Mouse (Mus musculus): Measurements from ENCODE around the gene Rassf1. TPM values are rescaled to one million over a fixed set of nuclear protein-coding genes. Genes with fewer than 3 reads are reported as not detected.

The Rassf1 gene
- total RNA-seq, 2 experiments from 2014 or later = 24.6 to 40.3 TPM

- ATAC-seq (replicated peaks; ENCODE audit: low FRiP score, low TSS enrichment, poor library complexity, severe bottlenecking) = no peak
Measured at GRCm38 (mm10) chr9:107575579-107576356, 24.4 kb downstream of the Rassf1 start.

DNA sequence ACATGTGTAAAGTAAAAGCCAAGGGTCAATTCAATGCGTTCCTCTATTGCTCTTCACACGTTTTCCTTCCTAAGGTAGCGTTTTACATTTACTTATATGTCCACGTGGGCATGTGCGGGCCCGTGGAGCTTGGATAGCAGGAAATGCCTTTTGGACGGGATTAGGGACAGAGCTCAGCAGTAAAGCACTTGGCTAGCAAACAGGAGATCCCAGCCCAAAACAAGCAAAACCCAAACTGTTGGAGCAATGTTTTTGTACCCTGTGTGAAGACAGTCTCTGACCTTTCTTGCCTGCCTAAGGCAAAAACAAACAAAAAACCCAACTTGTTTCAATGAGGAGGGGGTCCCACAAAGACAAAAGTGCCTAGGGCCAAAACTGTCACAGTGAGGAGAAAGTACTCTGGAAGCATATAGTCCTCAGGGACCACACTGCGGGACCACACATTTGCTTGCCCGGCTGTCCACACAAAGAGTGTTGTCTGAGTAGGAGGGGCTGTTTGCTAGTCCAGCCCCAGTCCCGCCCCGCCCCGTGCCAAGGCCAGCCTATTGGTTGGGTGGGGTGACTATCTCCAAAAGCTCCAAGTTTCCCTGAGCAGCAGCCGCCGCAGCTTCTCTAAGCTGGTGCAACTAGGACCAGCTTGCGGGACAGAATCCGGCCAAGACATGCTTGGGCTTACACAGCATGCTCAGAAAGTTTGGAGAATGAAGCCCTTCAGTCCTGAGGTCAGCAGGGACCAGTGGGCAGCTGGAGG lies 25.2 kb downstream of the Rassf1 start, which contains the start of gene Hyal1:
TSS of gene Hyal1 (plus strand) at position 571 of the 751 bp plus-strand sequence.
- ATAC-seq (replicated peaks; ENCODE audit: low FRiP score, low TSS enrichment, poor library complexity, severe bottlenecking) = peak; percentile 77

DNA sequence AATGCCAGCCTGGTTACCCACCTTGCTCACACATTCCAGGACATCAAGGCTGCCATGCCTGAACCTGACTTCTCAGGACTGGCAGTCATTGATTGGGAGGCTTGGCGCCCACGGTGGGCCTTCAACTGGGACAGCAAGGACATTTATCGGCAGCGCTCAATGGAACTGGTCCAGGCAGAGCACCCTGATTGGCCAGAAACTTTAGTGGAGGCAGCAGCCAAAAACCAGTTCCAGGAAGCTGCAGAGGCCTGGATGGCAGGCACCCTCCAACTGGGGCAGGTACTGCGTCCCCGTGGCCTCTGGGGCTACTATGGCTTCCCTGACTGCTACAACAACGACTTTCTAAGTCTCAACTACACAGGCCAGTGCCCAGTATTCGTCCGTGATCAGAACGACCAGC lies 26.5 kb downstream of the Rassf1 start:
- no peak for ATAC-seq (replicated peaks; ENCODE audit: low FRiP score, low TSS enrichment, poor library complexity, severe bottlenecking)

DNA sequence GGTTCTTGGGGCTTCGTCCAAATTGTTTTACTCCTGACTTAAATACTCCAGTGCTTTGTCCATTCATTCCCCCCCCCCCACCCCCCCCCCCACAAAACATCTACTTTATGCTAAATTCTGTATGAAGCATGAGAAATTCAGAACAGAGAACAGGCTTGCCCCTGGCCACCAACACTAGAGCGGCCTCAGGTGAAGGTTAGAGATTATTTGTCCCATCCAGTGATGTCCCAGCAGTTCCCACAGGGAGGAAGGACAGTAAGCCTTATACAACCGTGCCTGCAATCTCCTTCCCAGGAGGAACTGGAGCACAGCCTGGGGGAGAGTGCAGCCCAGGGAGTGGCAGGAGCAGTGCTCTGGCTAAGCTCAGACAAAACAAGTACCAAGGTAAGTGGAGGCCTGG lies 27.2 kb downstream of the Rassf1 start, which contains the start of gene Naa80:
TSS of gene Naa80 (plus strand) at position 301 of the 400 bp plus-strand sequence.
- no peak for ATAC-seq (replicated peaks; ENCODE audit: low FRiP score, low TSS enrichment, poor library complexity, severe bottlenecking)

DNA sequence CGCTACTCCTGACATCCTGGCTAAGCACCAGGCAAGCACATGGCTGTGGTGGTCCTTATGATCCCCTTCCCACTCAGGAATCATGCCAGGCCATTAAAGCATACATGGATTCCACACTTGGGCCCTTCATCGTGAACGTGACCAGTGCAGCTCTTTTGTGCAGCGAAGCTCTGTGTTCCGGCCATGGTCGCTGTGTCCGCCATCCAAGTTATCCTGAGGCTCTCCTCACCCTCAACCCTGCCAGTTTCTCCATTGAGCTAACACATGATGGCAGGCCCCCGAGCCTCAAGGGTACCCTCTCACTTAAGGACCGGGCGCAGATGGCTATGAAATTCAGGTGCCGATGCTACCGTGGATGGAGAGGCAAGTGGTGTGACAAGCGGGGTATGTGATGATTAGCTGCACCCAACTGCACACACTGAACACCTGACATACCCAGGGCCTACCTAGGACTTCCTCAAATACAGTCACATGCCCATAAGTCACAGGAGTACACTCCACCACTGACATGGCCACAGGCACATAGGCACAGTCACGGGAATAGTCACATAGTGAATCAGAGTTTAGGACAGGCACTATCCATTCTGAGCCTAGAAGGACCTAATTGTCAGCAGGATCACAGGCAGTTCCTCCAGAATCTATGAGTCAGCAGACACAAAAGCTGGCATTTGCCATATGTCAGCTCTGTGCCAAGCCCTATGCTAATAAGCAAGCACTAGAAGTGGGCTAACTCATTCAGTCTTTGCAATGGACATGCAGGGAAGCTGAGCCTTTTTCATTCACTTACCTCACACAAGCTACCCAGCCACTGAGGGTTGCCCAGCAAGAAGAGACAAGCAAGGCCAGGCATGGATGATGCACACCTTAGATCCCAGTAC lies 27.9 kb downstream of the Rassf1 start:
- ATAC-seq (replicated peaks; ENCODE audit: low FRiP score, low TSS enrichment, poor library complexity, severe bottlenecking) = no peak

- ATAC-seq (replicated peaks; ENCODE audit: low FRiP score, low TSS enrichment, poor library complexity, severe bottlenecking) = peak; percentile 84
Measured at GRCm38 (mm10) chr9:107580501-107581317, 29.4 kb downstream of the Rassf1 start, which contains the start of gene Hyal3. Gene Hyal3 (plus strand): TSS chr9:107580818.

- ATAC-seq (replicated peaks; ENCODE audit: low FRiP score, low TSS enrichment, poor library complexity, severe bottlenecking) = no peak
Measured at GRCm38 (mm10) chr9:107581584-107581983, 30.2 kb downstream of the Rassf1 start.

DNA sequence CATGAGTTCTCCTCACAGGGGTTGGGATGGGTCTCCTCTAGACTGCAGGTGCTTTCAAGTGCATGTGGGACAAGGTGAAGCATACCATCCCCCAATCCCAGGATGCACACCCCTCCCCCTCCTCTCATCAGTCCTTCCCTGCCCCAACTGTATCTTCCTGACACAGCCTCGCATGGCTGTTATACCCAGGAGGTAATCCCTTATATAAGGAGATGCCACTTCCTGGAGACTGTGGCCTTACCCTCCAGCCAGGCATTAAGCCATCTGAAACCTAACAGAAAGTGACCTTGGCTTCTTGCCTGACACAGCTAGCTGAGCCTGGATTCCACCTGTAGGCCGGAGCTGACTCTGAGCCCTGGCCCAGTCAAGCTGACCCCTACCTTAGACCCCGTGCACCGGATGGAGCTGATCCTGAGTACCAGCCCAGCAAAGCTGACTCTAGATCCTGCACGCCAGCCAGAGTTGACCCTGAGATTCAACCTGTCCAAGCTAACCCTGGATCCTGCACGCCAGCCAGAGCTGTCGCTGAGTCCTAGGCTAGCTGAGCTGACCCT lies 31.2 kb downstream of the Rassf1 start:
- no peak for ATAC-seq (replicated peaks; ENCODE audit: low FRiP score, low TSS enrichment, poor library complexity, severe bottlenecking)

- ATAC-seq (replicated peaks; ENCODE audit: low FRiP score, low TSS enrichment, poor library complexity, severe bottlenecking) = no peak
Measured at GRCm38 (mm10) chr9:107583174-107583573, 31.8 kb downstream of the Rassf1 start.

GRCm38 (mm10) chr9:107586504-107586903 lies 35.1 kb downstream of the Rassf1 start:
- ATAC-seq (replicated peaks; ENCODE audit: low FRiP score, low TSS enrichment, poor library complexity, severe bottlenecking) = no peak

DNA sequence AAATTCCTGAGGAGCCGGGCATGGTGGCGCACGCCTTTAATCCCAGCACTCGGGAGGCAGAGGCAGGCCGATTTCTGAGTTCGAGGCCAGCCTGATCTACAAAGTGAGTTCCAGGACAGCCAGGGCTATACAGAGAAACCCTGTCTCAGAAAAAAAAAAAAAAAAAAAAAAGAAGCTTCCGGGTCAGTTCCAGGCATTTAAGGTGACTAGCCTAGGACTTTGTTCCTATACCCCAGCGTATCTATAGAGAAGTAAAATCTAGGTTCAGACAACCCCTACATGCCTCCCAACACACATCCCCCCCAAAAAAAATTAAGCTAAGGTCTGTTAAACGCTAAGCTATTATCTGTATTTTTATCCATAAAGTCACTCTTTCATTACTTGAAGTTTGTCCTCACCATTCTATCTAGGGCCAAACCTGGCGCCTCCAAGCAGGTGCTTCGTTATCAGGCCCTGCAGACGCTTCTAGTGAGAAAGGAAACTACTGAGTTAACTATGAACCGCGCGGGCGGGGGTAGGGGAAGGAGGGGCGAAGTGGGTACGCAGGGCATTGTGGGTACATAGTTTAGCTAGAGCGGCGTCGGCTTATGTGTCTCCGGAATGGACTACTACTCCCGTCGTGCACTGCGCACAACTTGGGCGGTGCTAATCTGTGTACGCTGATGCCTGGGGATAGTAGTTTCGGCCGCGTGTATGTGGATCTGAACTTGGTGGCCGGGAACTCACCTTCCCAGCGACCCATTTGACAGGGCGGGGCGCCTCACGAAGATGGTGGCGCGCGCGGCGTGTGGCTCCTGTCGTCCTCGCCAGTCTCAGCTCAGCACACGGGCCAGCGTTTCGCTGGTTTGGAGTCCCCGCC lies 35.8 kb downstream of the Rassf1 start, which contains the start of gene Ifrd2:
TSS of gene Ifrd2 (plus strand) at position 669 of the 859 bp plus-strand sequence.
- peak; percentile 74 for ATAC-seq (replicated peaks; ENCODE audit: low FRiP score, low TSS enrichment, poor library complexity, severe bottlenecking)

- ATAC-seq (replicated peaks; ENCODE audit: low FRiP score, low TSS enrichment, poor library complexity, severe bottlenecking) = peak; percentile 25
Measured at GRCm38 (mm10) chr9:107587833-107588639, 36.7 kb downstream of the Rassf1 start.

DNA sequence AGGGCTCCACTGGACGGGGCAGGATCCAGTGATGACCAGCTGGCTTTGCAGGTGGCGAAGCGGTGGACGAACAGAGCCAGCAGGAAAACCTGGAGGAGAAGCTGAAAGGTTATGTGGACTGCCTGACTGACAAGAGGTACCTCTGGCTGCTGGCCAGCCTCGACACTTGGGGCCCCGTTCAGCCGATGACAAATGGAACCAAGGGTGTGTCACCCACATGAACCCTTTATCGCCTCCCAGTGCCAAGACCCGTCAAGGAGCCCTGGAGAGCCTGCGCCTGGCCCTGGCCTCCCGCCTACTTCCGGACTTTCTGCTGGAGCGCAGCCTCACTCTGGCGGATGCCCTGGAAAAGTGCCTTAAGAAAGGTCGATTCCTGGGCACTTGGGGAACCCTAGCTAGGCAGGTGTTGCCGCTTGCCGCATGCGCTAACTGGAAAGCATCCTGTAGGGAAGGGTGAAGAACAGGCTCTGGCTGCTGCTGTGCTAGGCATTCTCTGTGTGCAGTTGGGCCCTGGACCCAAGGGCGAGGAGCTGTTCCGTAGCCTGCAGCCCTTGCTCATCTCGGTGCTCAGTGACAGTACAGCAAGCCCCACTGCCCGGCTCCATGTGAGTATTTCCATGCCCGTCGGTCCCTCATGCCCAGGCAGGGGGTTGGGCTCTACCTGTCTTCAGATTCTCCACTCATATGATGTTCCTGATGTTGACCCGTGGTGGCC lies 38.9 kb downstream of the Rassf1 start:
- peak; percentile 49 for ATAC-seq (replicated peaks; ENCODE audit: low FRiP score, low TSS enrichment, poor library complexity, severe bottlenecking)

DNA sequence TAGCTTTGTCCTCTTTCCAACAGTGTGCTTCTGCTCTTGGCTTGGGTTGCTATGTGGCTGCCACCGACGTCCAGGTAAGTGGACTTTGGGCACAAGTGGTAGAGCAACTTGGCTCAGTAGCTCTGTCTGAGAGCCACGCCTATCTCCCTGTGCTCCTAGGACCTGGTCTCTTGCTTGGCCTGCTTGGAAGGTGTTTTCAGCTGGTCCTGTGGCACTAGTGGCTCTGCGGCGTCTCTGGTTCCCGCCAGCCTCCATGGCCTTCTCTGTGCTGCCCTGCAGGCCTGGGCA lies 39.4 kb downstream of the Rassf1 start:
- no peak for ATAC-seq (replicated peaks; ENCODE audit: low FRiP score, low TSS enrichment, poor library complexity, severe bottlenecking)

DNA sequence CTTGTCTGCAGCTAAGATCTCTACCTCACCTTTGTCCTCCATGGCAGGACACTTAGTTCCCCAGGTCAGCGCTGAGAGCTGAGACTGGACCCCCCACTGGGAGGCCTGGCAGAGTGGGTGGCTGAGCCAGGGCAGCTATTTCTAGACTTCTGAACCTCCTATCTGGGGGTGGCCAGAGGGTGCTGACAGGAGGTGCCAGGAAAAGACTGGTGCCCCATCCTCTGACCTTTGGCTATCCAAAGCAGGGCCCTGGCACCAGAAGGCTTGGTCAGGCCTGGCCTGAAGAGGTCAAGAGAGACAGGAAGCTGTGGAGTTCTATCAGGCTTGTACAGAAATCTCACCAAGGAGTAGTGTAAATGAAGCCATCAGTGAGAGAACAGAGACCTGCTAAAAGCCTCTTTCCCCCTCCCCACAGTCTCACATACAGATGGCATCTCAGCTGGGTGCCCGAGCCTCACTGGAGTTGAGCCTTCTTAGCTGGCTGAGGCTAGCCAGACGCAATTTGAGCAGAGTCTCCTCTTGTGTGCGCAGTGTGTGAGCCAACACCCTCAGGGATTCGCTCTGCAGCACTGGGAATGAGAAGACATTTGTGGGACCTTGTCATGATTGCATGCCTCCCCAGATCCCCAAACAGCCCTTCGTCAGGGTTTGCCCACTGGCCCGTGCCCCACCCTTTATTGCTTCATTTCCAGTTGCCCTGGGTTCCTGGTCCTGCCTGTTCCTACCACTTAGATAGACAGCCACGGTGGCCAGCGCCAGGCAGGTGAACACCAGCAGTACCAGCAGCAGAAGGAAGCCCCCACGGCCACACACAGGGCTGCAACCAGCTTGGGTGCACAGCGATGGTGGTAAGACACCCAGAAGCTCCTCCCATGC lies 42.0 kb downstream of the Rassf1 start:
- ATAC-seq (replicated peaks; ENCODE audit: low FRiP score, low TSS enrichment, poor library complexity, severe bottlenecking) = no peak
